Mouse (Mus musculus): Measurements from ENCODE around the gene Ophn1. TPM values are rescaled to one million over a fixed set of nuclear protein-coding genes. Genes with fewer than 3 reads are reported as not detected.

The Ophn1 gene
- total RNA-seq, 2 experiments from 2014 or later = 12.1 to 14.2 TPM

- DNase-seq (ENCODE audit: low spot score in 2 of 2) = no peak
These were observed 49.2 kb downstream of the Ophn1 start for GRCm38 (mm10) chrX:98841606-98842005.

- DNase-seq (ENCODE audit: low spot score in 2 of 2) = no peak
These were observed 54.8 kb downstream of the Ophn1 start for GRCm38 (mm10) chrX:98835989-98836388.

- DNase-seq (ENCODE audit: low spot score in 2 of 2) = no peak
These were observed 87.0 kb downstream of the Ophn1 start for GRCm38 (mm10) chrX:98803813-98804212.

GRCm38 (mm10) chrX:98774247-98774950 lies 116.4 kb downstream of the Ophn1 start:
- no peak for DNase-seq (ENCODE audit: low spot score in 2 of 2)

- no peak for DNase-seq (ENCODE audit: low spot score in 2 of 2)
These were observed 135.7 kb downstream of the Ophn1 start for GRCm38 (mm10) chrX:98755089-98755488.

- DNase-seq (ENCODE audit: low spot score in 2 of 2) = no peak
These were observed 139.5 kb downstream of the Ophn1 start for GRCm38 (mm10) chrX:98751279-98751817.

GRCm38 (mm10) chrX:98736758-98737157 lies 154.1 kb downstream of the Ophn1 start:
- DNase-seq (ENCODE audit: low spot score in 2 of 2) = no peak

GRCm38 (mm10) chrX:98722991-98723390 lies 167.8 kb downstream of the Ophn1 start:
- no peak for DNase-seq (ENCODE audit: low spot score in 2 of 2)

- DNase-seq (ENCODE audit: low spot score in 2 of 2) = no peak
These were observed 183.1 kb downstream of the Ophn1 start for GRCm38 (mm10) chrX:98707766-98708165.

GRCm38 (mm10) chrX:98701635-98702034 lies 189.2 kb downstream of the Ophn1 start:
- peak in 1 of 2 experiments; percentile 28 for DNase-seq (ENCODE audit: low spot score in 2 of 2)

- DNase-seq (ENCODE audit: low spot score in 2 of 2) = no peak
These were observed 208.2 kb downstream of the Ophn1 start for GRCm38 (mm10) chrX:98682603-98683002.

GRCm38 (mm10) chrX:98681281-98681680 lies 209.5 kb downstream of the Ophn1 start:
- no peak for DNase-seq (ENCODE audit: low spot score in 2 of 2)

GRCm38 (mm10) chrX:98670988-98671387 lies 219.8 kb downstream of the Ophn1 start:
- no peak for DNase-seq (ENCODE audit: low spot score in 2 of 2)

GRCm38 (mm10) chrX:98651431-98651830 lies 239.4 kb downstream of the Ophn1 start:
- DNase-seq (ENCODE audit: low spot score in 2 of 2) = no peak

GRCm38 (mm10) chrX:98628666-98629404 lies 262.0 kb downstream of the Ophn1 start:
- no peak for DNase-seq (ENCODE audit: low spot score in 2 of 2)

GRCm38 (mm10) chrX:98618865-98619264 lies 272.0 kb downstream of the Ophn1 start:
- DNase-seq (ENCODE audit: low spot score in 2 of 2) = peak in 1 of 2 experiments; percentile 9

- no peak for DNase-seq (ENCODE audit: low spot score in 2 of 2)
These were observed 273.4 kb downstream of the Ophn1 start for GRCm38 (mm10) chrX:98617426-98617825.

GRCm38 (mm10) chrX:98574201-98574600 lies 316.6 kb downstream of the Ophn1 start:
- no peak for DNase-seq (ENCODE audit: low spot score in 2 of 2)

GRCm38 (mm10) chrX:98546458-98546857 lies 344.4 kb downstream of the Ophn1 start:
- DNase-seq (ENCODE audit: low spot score in 2 of 2) = no peak

GRCm38 (mm10) chrX:98515329-98515728 lies 375.5 kb downstream of the Ophn1 start:
- no peak for DNase-seq (ENCODE audit: low spot score in 2 of 2)

GRCm38 (mm10) chrX:98514359-98514904 lies 376.4 kb downstream of the Ophn1 start:
- no peak for DNase-seq (ENCODE audit: low spot score in 2 of 2)

Data from gastrocnemius, postnatal 4 days (tissue).